8 mouse cellular contexts compared by ENCODE assay signal in the genomic region with DNA sequence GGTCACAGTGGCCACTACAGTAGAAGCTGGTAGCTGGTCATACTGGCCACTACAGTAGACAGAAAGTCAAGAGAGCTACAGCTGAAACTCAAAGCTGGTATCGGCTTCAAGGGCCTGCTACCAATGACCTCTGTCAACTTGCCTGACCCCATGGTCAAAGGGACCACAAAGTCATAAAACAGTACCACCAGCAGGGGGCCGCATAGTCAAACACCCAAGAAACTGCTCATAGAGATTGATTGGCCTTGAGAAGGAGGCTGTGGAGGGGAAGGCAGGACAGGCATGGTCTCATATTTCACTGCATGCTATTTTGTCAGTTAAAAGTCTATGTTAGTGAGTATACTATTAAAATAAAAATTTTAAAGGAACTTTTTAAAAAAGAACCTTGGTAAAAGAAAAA. TPM values are rescaled to one million over a fixed set of nuclear protein-coding genes. Genes with fewer than 3 reads are reported as not detected.
DNase-seq lines count a peak whose midpoint lies in the region; ATAC-seq and TF ChIP-seq lines count a peak whose summit lies in the region.
"Had no signal": no experiment of that assay in that cellular context is flagged by ENCODE, and none has a peak within 500 bp of the region (broad histone marks: within the 10 kb centered on the region; RNA-seq: fewer than 3 reads in every experiment).

No protein-coding gene starts in this region.

- no peaks in the 10 kb centered on the region for H3K79me2 ChIP-seq in liver, adult 2 months (ENCODE audit: control insufficient read depth, insufficient read depth, low read length)

- no peaks in the 10 kb centered on the region for H3K27me3 ChIP-seq in liver, adult 2 months (ENCODE audit: control insufficient read depth, insufficient read depth, low read length)
- H3K27me3 ChIP-seq: embryonic facial prominence, embryonic 15.5 days had no signal

- no peak for TF ChIP-seq POLR2A in liver, adult 2 months (IDR thresholded peaks at IDR 0.05; ENCODE audit: extremely low read depth, insufficient read depth, low read length)

- peaks cover 13% of the 10 kb centered on the region for H3K4me1 ChIP-seq in liver, adult 2 months (ENCODE audit: control insufficient read depth, insufficient read depth, low read length)

- peak; percentile 28; the same call in 1 of the 2 replicates for TF ChIP-seq CTCF in liver, adult 2 months (IDR thresholded peaks at IDR 0.05; ENCODE audit: low read depth, low read length)

- H3K36me3 ChIP-seq in liver, adult 2 months (ENCODE audit: control insufficient read depth, insufficient read depth, low read length), result no peaks in the 10 kb centered on the region
- H3K36me3 ChIP-seq: embryonic facial prominence, embryonic 15.5 days had no signal

- H3K27ac ChIP-seq in liver, adult 2 months (replicated peaks; ENCODE audit: insufficient read depth, low read depth, low read length), result peak overlapping the region; percentile 51
- H3K27ac ChIP-seq: embryonic facial prominence, embryonic 15.5 days had no signal

- ATAC-seq in erythroid progenitor cell, adult 5-6 weeks (replicated peaks; ENCODE audit: low FRiP score, poor library complexity, severe bottlenecking), result no peak

- H3K9ac ChIP-seq in liver, adult 2 months (ENCODE audit: low read depth, low read length), result no peak overlapping the region
- H3K9ac ChIP-seq: embryonic facial prominence, embryonic 15.5 days had no signal

- peak; percentile 51 for DNase-seq in ovary, postnatal 36 days (ENCODE audit: low spot score)
- no peak for DNase-seq in ovary, postnatal 10 days (ENCODE audit: low spot score)
- peak; percentile 45 for DNase-seq in adrenal gland, adult 8-10 months
- DNase-seq in gastrocnemius, postnatal 10 days, result peak; percentile 30
- peak; percentile 71 for DNase-seq in liver, adult 2 months (ENCODE audit: extremely low read depth, low read depth, low spot score)
- DNase-seq in spleen, adult 18-20 months, result peak; percentile 15 to 70

- 6% methylated on average over 2 of the region's 2 CpGs for WGBS in liver, adult 2 months

- H3K4me3 ChIP-seq in liver, adult 2 months (ENCODE audit: insufficient read depth, low read depth, low read length), result no peak overlapping the region
- H3K4me3 ChIP-seq: embryonic facial prominence, embryonic 15.5 days had no signal

RNA-seq across cellular contexts. Expression of a gene that starts 27.5 kb away (rescaled TPM):
- 1,000 to 10,000 TPM; 1,389 to 2,039 (median 1,779) TPM for total RNA-seq in adrenal gland, adult 8-10 months (2022)
- 10 to 100 TPM; 36.9 to 43.0 TPM for total RNA-seq in gastrocnemius, postnatal 10 days (2021)
- total RNA-seq in liver, adult 2 months (2014; rRNA removed), result 144 and 160 TPM in 2 replicates
- polyA plus RNA-seq in liver, adult 2 months (2012; rRNA removed), result 290 and 313 TPM in 2 replicates
- 2.9 and 3.4 TPM in 2 replicates for total RNA-seq in erythroid progenitor cell, adult 5-6 weeks (2015; ENCODE audit: low replicate concordance)
- not detected in 2 replicates for total RNA-seq in erythroid progenitor cell, adult 5-6 weeks (2017; ENCODE audit: low replicate concordance)

RNA-seq across cellular contexts. Expression of a gene that starts 56.1 kb away (rescaled TPM):
- total RNA-seq in adrenal gland, adult 8-10 months (2022), result 100 to 1,000 TPM; 112 to 126 (median 123) TPM
- 100 to 1,000 TPM; 119 to 122 TPM for total RNA-seq in gastrocnemius, postnatal 10 days (2021)
- total RNA-seq in liver, adult 2 months (2014; rRNA removed), result 167 TPM in 2 replicates
- 30.5 and 32.7 TPM in 2 replicates for polyA plus RNA-seq in liver, adult 2 months (2012; rRNA removed)
- 45.0 and 51.1 TPM in 2 replicates for total RNA-seq in erythroid progenitor cell, adult 5-6 weeks (2015; ENCODE audit: low replicate concordance)
- 79.0 and 85.2 TPM in 2 replicates for total RNA-seq in erythroid progenitor cell, adult 5-6 weeks (2017; ENCODE audit: low replicate concordance)

Comparison
In these comparisons a context has a peak if more than half of its experiments do, and no peak if none do; other contexts are left out.
1. RNA of a gene that starts 27.5 kb away (total RNA-seq): 1,389 to 2,039 TPM in adrenal gland, adult 8-10 months, 144 to 160 TPM in liver, adult 2 months and 36.9 to 43.0 TPM in gastrocnemius, postnatal 10 days; 2.9 to 3.4 TPM in erythroid progenitor cell, adult 5-6 weeks; every median in the first group is over 4 times any median in the second.